Mouse (Mus musculus) G1E (cell line): Measurements from ENCODE around the gene Polr2m. TPM values are rescaled to one million over a fixed set of nuclear protein-coding genes. Genes with fewer than 3 reads are reported as not detected.
A peak's percentile ranks its signal among the peaks of the same experiment; 100 is the strongest.

Experiments used
- ATAC-seq: 2 replicates; pipeline ENCODE4 v1.8.0; 2016; ENCODE audit warnings: mild to moderate bottlenecking; ENCODE audit not compliant: insufficient number of reproducible peaks, poor library complexity, low FRiP score, severe bottlenecking; ENCODE audit errors: extremely low read depth
- DNase-seq: peaks from one replicate; pipeline ENCODE4 v3.0.0; 2012; ENCODE audit warnings: low spot score
- H3K27me3 ChIP-seq: 2 replicates; pipeline ENCODE4 v1.6.1; 2012; ENCODE audit warnings: mild to moderate bottlenecking, low read length, inconsistent platforms; ENCODE audit not compliant: insufficient read depth
- H3K36me3 ChIP-seq: replicated peaks from 2 replicates; pipeline ENCODE3; 2012; ENCODE audit warnings: mild to moderate bottlenecking, inconsistent platforms
- H3K4me1 ChIP-seq: 2 replicates; pipeline ENCODE4 v1.6.1; 2012; ENCODE audit warnings: low read depth, low read length, inconsistent platforms, mixed read lengths; ENCODE audit not compliant: insufficient read depth
- H3K4me3 ChIP-seq: 2 replicates; pipeline ENCODE4 v1.5.1; 2012; ENCODE audit warnings: low read depth, mild to moderate bottlenecking, inconsistent platforms, low read length, moderate library complexity, mixed read lengths
- H3K9me3 ChIP-seq: replicated peaks from 2 replicates; pipeline ENCODE4 v1.6.1; 2012; ENCODE audit warnings: inconsistent platforms
- CTCF ChIP-seq: IDR thresholded peaks from 2 replicates; pipeline ENCODE4 v1.5.1; 2012; ENCODE audit warnings: low read depth, low read length, inconsistent platforms, mixed read lengths
- GATA1 ChIP-seq: IDR thresholded peaks from 2 replicates; pipeline ENCODE4 v1.6.1; 2012; ENCODE audit warnings: borderline replicate concordance, low read length, inconsistent platforms, mixed read lengths
- GATA2 ChIP-seq: IDR thresholded peaks from 2 replicates; pipeline ENCODE4 v1.6.1; 2012; ENCODE audit warnings: low read depth, low read length, inconsistent platforms, borderline replicate concordance
- POLR2AphosphoS5 ChIP-seq: IDR thresholded peaks from 2 replicates; pipeline ENCODE4 v1.6.1; 2012; ENCODE audit warnings: low read depth, low read length, inconsistent platforms; ENCODE audit not compliant: insufficient replicate concordance
- TAL1 ChIP-seq: conservative IDR thresholded peaks from 2 replicates; pipeline ENCODE4 v1.6.1; 2012; ENCODE audit warnings: low read depth, low read length, inconsistent platforms, mixed read lengths
- polyA plus RNA-seq: library from polyadenylated mRNA; stranded (reverse); fragments of >175 nt; gene quantifications from 2 replicates; pipeline ENCODE4 v1.2.3, GENCODE M21; 2012
- total RNA-seq, 2 experiments: library from RNA; stranded (forward) in 1 of 2; stranded (reverse) in 1 of 2; fragments of 200-1000 nt in 1 of 2; fragments of >200 nt in 1 of 2; fragmentation: Nextera tagmentation in 1 of 2; gene quantifications; 2 replicates each; pipeline ENCODE4 v1.2.3; 2014 to 2017

The Polr2m gene
- total and polyA plus RNA-seq, 3 experiments, result 151 to 604 (median 207) TPM

DNA sequence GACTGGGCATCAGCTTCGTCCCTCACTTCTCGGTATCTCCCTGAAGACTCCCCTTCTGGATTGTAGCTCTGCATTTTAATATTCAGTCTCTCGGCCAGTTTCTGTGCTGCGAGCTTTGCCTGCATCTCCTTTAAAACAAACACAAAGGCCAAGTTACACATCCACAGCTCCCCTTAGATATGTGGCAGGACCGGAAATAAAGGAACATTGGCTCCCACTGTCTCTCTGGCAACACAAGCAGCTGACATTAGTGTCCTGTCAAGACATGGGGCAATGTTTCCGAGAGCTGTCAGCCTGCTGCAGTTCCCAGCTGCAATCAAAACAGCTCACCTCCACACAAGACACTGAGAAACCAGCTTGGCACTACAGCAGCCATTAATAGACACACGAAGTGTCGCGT, 6.3 kb downstream of the Polr2m start:
- Histone ChIP-seq H3K4me3 (no peak overlapping the region), H3K36me3 (peaks cover 89% of the 10 kb centered on the region), H3K4me1 (peaks cover 55% of the 10 kb centered on the region), H3K9me3 (no peaks in the 10 kb centered on the region), H3K27me3 (no peaks in the 10 kb centered on the region)
- no peak for DNase-seq
- no peak for ATAC-seq
- TF ChIP-seq CTCF (no peak), POLR2AphosphoS5 (no peak), GATA1 (no peak), GATA2 (no peak), TAL1 (no peak)

DNA sequence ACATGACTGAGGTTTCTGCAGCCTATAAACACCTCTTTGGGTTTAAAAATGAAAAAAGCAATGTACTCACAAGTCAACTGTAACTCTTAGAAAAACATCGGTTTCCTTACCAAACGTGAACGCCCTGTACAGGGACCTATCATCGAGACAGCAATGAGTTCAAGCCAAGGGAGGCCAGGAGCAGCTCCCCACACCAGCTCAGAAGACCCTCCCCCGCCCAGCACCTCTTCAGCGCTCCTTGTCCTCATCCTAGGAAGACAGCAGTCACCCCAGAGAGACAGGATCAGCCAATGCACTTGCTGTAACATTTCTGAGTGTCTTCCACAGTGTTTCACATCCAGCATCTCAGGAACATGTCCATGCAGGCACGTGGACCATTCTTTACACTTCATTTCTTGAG, 7.1 kb downstream of the Polr2m start:
- Histone ChIP-seq H3K4me1 (peaks cover 54% of the 10 kb centered on the region), H3K36me3 (peaks cover 94% of the 10 kb centered on the region), H3K4me3 (no peak overlapping the region), H3K27me3 (no peaks in the 10 kb centered on the region), H3K9me3 (no peaks in the 10 kb centered on the region)
- ATAC-seq (no peak), DNase-seq (no peak)
- TF ChIP-seq GATA2, result no peak
- no peak for TF ChIP-seq GATA1
- no peak for TF ChIP-seq CTCF
- no peak for TF ChIP-seq TAL1
- no peak for TF ChIP-seq POLR2AphosphoS5

DNA sequence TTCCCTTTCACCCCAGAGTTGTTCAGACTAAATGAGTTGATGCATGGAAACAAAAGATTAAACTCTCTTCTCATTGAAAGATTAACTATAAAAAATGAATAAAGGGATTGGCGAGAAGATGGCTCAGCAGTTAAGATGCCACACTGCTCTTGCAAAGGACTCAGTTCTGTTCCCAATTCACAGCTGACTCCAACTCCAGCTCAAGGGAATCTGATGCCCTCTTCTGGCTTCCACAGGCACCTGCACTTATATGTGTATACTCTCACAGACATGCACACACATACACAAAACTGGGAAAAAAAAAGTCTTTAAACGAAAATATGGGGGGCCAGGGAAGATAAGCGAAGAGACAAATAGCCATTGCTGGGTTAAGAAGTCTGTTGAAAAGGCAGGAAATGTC, 9.1 kb downstream of the Polr2m start:
- H3K4me1 ChIP-seq, result peaks cover 35% of the 10 kb centered on the region
- no peaks in the 10 kb centered on the region for H3K9me3 ChIP-seq
- ATAC-seq, result no peak
- no peak overlapping the region for H3K4me3 ChIP-seq
- TF ChIP-seq GATA1 (no peak), TAL1 (no peak), GATA2 (no peak), POLR2AphosphoS5 (no peak), CTCF (no peak)
- H3K36me3 ChIP-seq, result peaks cover 79% of the 10 kb centered on the region
- no peak for DNase-seq
- H3K27me3 ChIP-seq, result no peaks in the 10 kb centered on the region

DNA sequence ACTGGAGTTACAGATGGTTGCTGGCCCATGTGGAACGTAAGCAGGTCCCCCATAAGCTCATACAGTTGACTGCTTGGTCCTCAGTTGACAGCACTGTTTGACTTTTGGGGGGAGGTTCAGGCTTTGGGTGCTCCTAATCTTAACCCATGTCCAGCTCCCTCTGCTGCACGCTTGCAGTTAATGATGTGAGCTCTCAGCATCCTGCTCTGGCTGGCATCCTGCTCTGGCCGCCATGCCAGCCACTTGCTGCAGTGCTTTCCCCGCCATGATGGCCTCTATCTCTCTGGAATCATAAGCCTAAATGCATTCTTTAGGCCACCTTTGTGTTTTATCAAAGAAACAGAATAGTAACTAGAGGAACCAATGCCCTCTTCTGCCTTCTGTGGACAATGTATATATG, 10.2 kb downstream of the Polr2m start:
- TF ChIP-seq GATA2, result no peak
- TF ChIP-seq CTCF, result no peak
- no peak for TF ChIP-seq GATA1
- TF ChIP-seq POLR2AphosphoS5, result no peak
- TF ChIP-seq TAL1, result no peak
- Histone ChIP-seq H3K27me3 (no peaks in the 10 kb centered on the region), H3K4me3 (no peak overlapping the region), H3K36me3 (peaks cover 68% of the 10 kb centered on the region), H3K9me3 (no peaks in the 10 kb centered on the region), H3K4me1 (peaks cover 27% of the 10 kb centered on the region)
- DNase-seq (no peak), ATAC-seq (no peak)

DNA sequence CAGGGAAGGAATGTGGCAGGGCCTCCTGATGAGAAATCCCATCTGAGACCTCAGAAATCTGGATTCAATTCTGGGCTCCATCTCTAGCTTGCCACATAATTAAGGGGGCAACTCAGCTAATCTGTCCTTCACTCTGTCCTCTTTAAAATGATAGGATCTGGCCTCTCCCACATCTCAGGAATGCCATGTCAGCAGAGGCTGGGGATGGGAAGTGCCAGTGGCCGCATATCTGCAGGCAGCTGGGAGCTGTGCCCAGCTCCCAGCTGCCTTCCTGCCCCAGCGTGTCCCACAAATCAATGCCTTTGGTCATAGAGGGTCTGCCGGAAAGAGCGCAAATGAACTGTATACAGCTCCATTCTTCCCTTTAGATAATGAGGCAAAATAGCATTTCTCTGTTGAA, 18.3 kb downstream of the Polr2m start:
- H3K9me3 ChIP-seq, result no peaks in the 10 kb centered on the region
- no peaks in the 10 kb centered on the region for H3K36me3 ChIP-seq
- 0 out of 2 replicates have a peak, but pooled peaks cover 2% of the 10 kb centered on the region for H3K4me1 ChIP-seq
- ATAC-seq (no peak), DNase-seq (no peak)
- TF ChIP-seq TAL1 (no peak), GATA2 (no peak), CTCF (no peak), GATA1 (no peak), POLR2AphosphoS5 (no peak)
- H3K4me3 ChIP-seq, result no peak overlapping the region
- peaks cover 10% of the 10 kb centered on the region for H3K27me3 ChIP-seq

DNA sequence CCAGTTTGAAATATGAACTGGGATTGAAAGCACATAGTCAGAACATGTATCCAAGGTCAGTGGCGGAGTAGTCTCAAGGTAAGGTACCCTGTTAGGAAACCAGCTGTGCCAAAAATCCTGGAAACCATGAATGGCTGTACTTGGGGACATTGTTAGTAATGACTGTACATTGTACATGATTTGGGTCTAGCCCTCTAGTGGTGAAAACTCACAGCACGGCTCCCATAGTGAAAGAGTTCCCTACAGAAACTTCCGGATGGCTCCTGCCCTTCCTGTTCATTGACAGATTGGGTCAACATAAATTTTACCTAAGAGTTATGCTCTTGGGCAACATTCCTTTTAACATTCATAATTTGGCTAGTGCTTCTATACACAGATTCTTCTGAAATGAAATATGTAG, 19.6 kb downstream of the Polr2m start:
- DNase-seq (no peak), ATAC-seq (no peak)
- Histone ChIP-seq H3K4me1 (0 out of 2 replicates have a peak, but pooled peaks cover 2% of the 10 kb centered on the region), H3K36me3 (no peaks in the 10 kb centered on the region), H3K9me3 (no peaks in the 10 kb centered on the region), H3K4me3 (no peak overlapping the region), H3K27me3 (peaks cover 14% of the 10 kb centered on the region)
- TF ChIP-seq CTCF (peak; percentile 35; the same call in 1 of the 2 replicates), GATA2 (no peak), GATA1 (no peak), TAL1 (no peak), POLR2AphosphoS5 (no peak)
